Mouse (Mus musculus) heart, embryonic 15.5 days (tissue): ENCODE results near the gene Tbc1d10c. TPM values are rescaled to one million over a fixed set of nuclear protein-coding genes. Genes with fewer than 3 reads are reported as not detected.
A peak's percentile ranks its signal among the peaks of the same experiment; 100 is the strongest.

ENCODE experiments used
- ATAC-seq: fragments of 200-750 bp; cut with Nextera tagmentation; replicated peaks from 2 replicates; pipeline ENCODE4 v1.8.0; 2017; ENCODE audit warnings: low read depth, moderate TSS enrichment; ENCODE audit not compliant: insufficient number of reproducible peaks, insufficient read depth, low FRiP score
- H3K27ac ChIP-seq: fragments of 300-500 bp; sonication (generic); 2 replicates; pipeline ENCODE4 v1.5.1; 2015; ENCODE audit warnings: mild to moderate bottlenecking, inconsistent platforms
- H3K27me3 ChIP-seq: fragments of 300-500 bp; sonication (generic); 2 replicates; pipeline ENCODE4 v1.6.1; 2015; ENCODE audit warnings: inconsistent platforms
- H3K36me3 ChIP-seq: fragments of 300-500 bp; sonication (generic); 2 replicates; pipeline ENCODE4 v1.6.1; 2015; ENCODE audit warnings: mild to moderate bottlenecking, inconsistent platforms
- H3K4me1 ChIP-seq: fragments of 300-500 bp; sonication (generic); replicated peaks from 2 replicates; pipeline ENCODE4 v1.6.1; 2015; ENCODE audit warnings: inconsistent platforms
- H3K4me2 ChIP-seq: fragments of 300-500 bp; sonication (generic); 2 replicates; pipeline ENCODE4 v1.6.1; 2015; ENCODE audit warnings: inconsistent platforms, mild to moderate bottlenecking, moderate library complexity
- H3K4me3 ChIP-seq: fragments of 300-500 bp; sonication (generic); 2 replicates; pipeline ENCODE4 v1.5.1; 2015; ENCODE audit warnings: mild to moderate bottlenecking, inconsistent platforms
- H3K9ac ChIP-seq: fragments of 300-500 bp; sonication (generic); 2 replicates; pipeline ENCODE4 v1.6.1; 2015; ENCODE audit warnings: mild to moderate bottlenecking, inconsistent platforms
- H3K9me3 ChIP-seq: fragments of 300-500 bp; sonication (generic); replicated peaks from 2 replicates; pipeline ENCODE4 v1.6.1; 2016; ENCODE audit warnings: inconsistent platforms
- WGBS: fragments of 180-500 bp; shearing (Covaris S2); methylation state at CpG from one replicate; pipeline ENCODE4 v1.1.7; 2015; ENCODE audit warnings: mixed read lengths; 5-methylcytosine and 5-hydroxymethylcytosine counted together
- polyA plus RNA-seq: library from polyadenylated mRNA; unstranded; fragments of >200 nt; fragmentation: Nextera tagmentation; extraction: Ambion mirVana; gene quantifications from 2 replicates; pipeline ENCODE4 v1.2.1, GENCODE M21; 2015

Tbc1d10c gene
- polyA plus RNA-seq, 1 experiment from 2014 or later = 3.0 TPM

- Histone ChIP-seq H3K27ac (peak overlapping the region; percentile 74; the same call in 1 of the 2 replicates), H3K4me2 (peak overlapping the region; percentile 92), H3K4me1 (peaks cover 22% of the 10 kb centered on the region), H3K27me3 (peaks cover 15% of the 10 kb centered on the region), H3K4me3 (peak overlapping the region; percentile 66), H3K36me3 (peaks cover 10% of the 10 kb centered on the region; the same call in 1 of the 2 replicates), H3K9me3 (no peaks in the 10 kb centered on the region), H3K9ac (peak overlapping the region; percentile 71)
- no peak for ATAC-seq
- 32% methylated on average over 7 of the region's 7 CpGs for WGBS
Measured at GRCm38 (mm10) chr19:4202149-4202548, 11.1 kb upstream of the Tbc1d10c start.

- peak within 1 kb of the TSS; percentile 66 for H3K4me3 ChIP-seq
- H3K4me2 ChIP-seq = peak within 1 kb of the TSS; percentile 92
- peak; percentile 73 for ATAC-seq
- H3K36me3 ChIP-seq = peaks cover 15% of the 10 kb centered on the region
- peak within 1 kb of the TSS; percentile 74 for H3K27ac ChIP-seq
- peak within 1 kb of the TSS; percentile 71 for H3K9ac ChIP-seq
- H3K4me1 ChIP-seq = peaks cover 30% of the 10 kb centered on the region
- under 1% methylated on average over 34 of the region's 34 CpGs for WGBS
- H3K27me3 ChIP-seq = peaks cover 10% of the 10 kb centered on the region
- no peaks in the 10 kb centered on the region for H3K9me3 ChIP-seq
Measured at GRCm38 (mm10) chr19:4201291-4201909, 10.3 kb upstream of the Tbc1d10c start, which contains the start of gene Rad9a. TSS of gene Rad9a (minus strand) at chr19:4201662.

GRCm38 (mm10) chr19:4197180-4197579 lies 6.1 kb upstream of the Tbc1d10c start:
- Histone ChIP-seq H3K27ac (no peak overlapping the region), H3K9me3 (no peaks in the 10 kb centered on the region), H3K9ac (no peak overlapping the region), H3K4me1 (peaks cover 54% of the 10 kb centered on the region), H3K4me2 (no peak overlapping the region), H3K4me3 (no peak overlapping the region), H3K27me3 (no peaks in the 10 kb centered on the region), H3K36me3 (peaks cover 48% of the 10 kb centered on the region)
- no peak for ATAC-seq
- 60% methylated on average over 3 of the region's 3 CpGs for WGBS

- Histone ChIP-seq H3K9me3 (no peaks in the 10 kb centered on the region), H3K27ac (0 out of 2 replicates have a peak overlapping the region, but pooled peaks have one; percentile 12), H3K4me2 (no peak overlapping the region), H3K27me3 (no peaks in the 10 kb centered on the region), H3K4me1 (peaks cover 51% of the 10 kb centered on the region), H3K4me3 (no peak overlapping the region), H3K9ac (no peak overlapping the region), H3K36me3 (peaks cover 48% of the 10 kb centered on the region)
- WGBS = 33% methylated on average over 5 of the region's 5 CpGs
- ATAC-seq = no peak
Measured at GRCm38 (mm10) chr19:4196548-4196947, 5.5 kb upstream of the Tbc1d10c start.

- 56% methylated on average over 2 of the region's 2 CpGs for WGBS
- Histone ChIP-seq H3K36me3 (peaks cover 48% of the 10 kb centered on the region), H3K4me3 (no peak overlapping the region), H3K4me1 (peaks cover 55% of the 10 kb centered on the region), H3K27me3 (no peaks in the 10 kb centered on the region), H3K9me3 (no peaks in the 10 kb centered on the region), H3K4me2 (no peak overlapping the region), H3K27ac (peak overlapping the region; percentile 12; the same call in 1 of the 2 replicates), H3K9ac (no peak overlapping the region)
- no peak for ATAC-seq
Measured at GRCm38 (mm10) chr19:4196048-4196447, 5.0 kb upstream of the Tbc1d10c start.

GRCm38 (mm10) chr19:4194776-4195650 lies 3.9 kb upstream of the Tbc1d10c start:
- no peak overlapping the region; the same call in 1 of the 2 replicates for H3K27ac ChIP-seq
- H3K4me1 ChIP-seq = peaks cover 50% of the 10 kb centered on the region
- no peak overlapping the region for H3K9ac ChIP-seq
- H3K4me3 ChIP-seq = no peak overlapping the region
- no peak for ATAC-seq
- H3K9me3 ChIP-seq = no peaks in the 10 kb centered on the region
- WGBS = 67% methylated on average over 12 of the region's 12 CpGs
- H3K27me3 ChIP-seq = no peaks in the 10 kb centered on the region
- no peak overlapping the region for H3K4me2 ChIP-seq
- peaks cover 48% of the 10 kb centered on the region for H3K36me3 ChIP-seq

GRCm38 (mm10) chr19:4194021-4194724 lies 3.1 kb upstream of the Tbc1d10c start:
- H3K4me3 ChIP-seq = peak overlapping the region; percentile 84; the same call in 1 of the 2 replicates
- H3K27ac ChIP-seq = no peak overlapping the region
- no peaks in the 10 kb centered on the region for H3K27me3 ChIP-seq
- H3K9ac ChIP-seq = no peak overlapping the region
- 77% methylated on average over 8 of the region's 8 CpGs for WGBS
- ATAC-seq = no peak
- H3K9me3 ChIP-seq = no peaks in the 10 kb centered on the region
- H3K4me2 ChIP-seq = peak overlapping the region; percentile 87
- peaks cover 48% of the 10 kb centered on the region for H3K4me1 ChIP-seq
- peaks cover 46% of the 10 kb centered on the region for H3K36me3 ChIP-seq

- H3K4me2 ChIP-seq = peak overlapping the region; percentile 87
- H3K9ac ChIP-seq = peak overlapping the region; percentile 98
- peaks cover 46% of the 10 kb centered on the region for H3K36me3 ChIP-seq
- peaks cover 48% of the 10 kb centered on the region for H3K4me1 ChIP-seq
- peak overlapping the region; percentile 84 for H3K4me3 ChIP-seq
- H3K27me3 ChIP-seq = no peaks in the 10 kb centered on the region
- WGBS = 51% methylated on average over 6 of the region's 6 CpGs
- ATAC-seq = no peak
- H3K9me3 ChIP-seq = no peaks in the 10 kb centered on the region
- H3K27ac ChIP-seq = peak overlapping the region; percentile 89
Measured at GRCm38 (mm10) chr19:4193129-4193528, 2.0 kb upstream of the Tbc1d10c start.

- Histone ChIP-seq H3K36me3 (peaks cover 40% of the 10 kb centered on the region), H3K4me1 (peaks cover 54% of the 10 kb centered on the region), H3K9ac (peak overlapping the region; percentile 98), H3K4me2 (peak overlapping the region; percentile 87), H3K9me3 (no peaks in the 10 kb centered on the region), H3K27me3 (no peaks in the 10 kb centered on the region), H3K4me3 (peak overlapping the region; percentile 84), H3K27ac (peak overlapping the region; percentile 89)
- ATAC-seq = peak; percentile 57
- under 1% methylated on average over 52 of the region's 52 CpGs for WGBS
Measured at GRCm38 (mm10) chr19:4192251-4192985, 1.3 kb upstream of the Tbc1d10c start.

- Histone ChIP-seq H3K4me3 (peak within 1 kb of the TSS; percentile 84), H3K27ac (peak within 1 kb of the TSS; percentile 89), H3K27me3 (no peaks in the 10 kb centered on the region), H3K9ac (peak within 1 kb of the TSS; percentile 98), H3K4me1 (peaks cover 56% of the 10 kb centered on the region), H3K36me3 (peaks cover 35% of the 10 kb centered on the region), H3K4me2 (peak within 1 kb of the TSS; percentile 87), H3K9me3 (no peaks in the 10 kb centered on the region)
- peak; percentile 93 for ATAC-seq
- WGBS = 5% methylated on average over 37 of the region's 47 CpGs
Measured at GRCm38 (mm10) chr19:4191528-4192250, 605 bp upstream of the Tbc1d10c start, which contains the start of gene Ppp1ca. TSS of gene Ppp1ca (plus strand) at chr19:4192065.
